Mouse (Mus musculus) mature B cell (primary cell): ENCODE data around the gene Mpv17l.
"Not testable (repeated sequence)": the region's sequence is repeated elsewhere in the genome, so short reads cannot be mapped to it uniquely, and the experiment has no call there.

Experiments
- in situ Hi-C: fragments of 300-500 bp; cut with MboI; formaldehyde crosslinking; loops from 2 replicates; pipeline ENCODE4 v1.14.3; 2019

The Mpv17l gene

GRCm38 (mm10) chr16:13927456-13928075 is 24.6 kb downstream of the Mpv17l start:
- in situ Hi-C loops = no loop called here

GRCm38 (mm10) chr16:13940139-13940846 is 37.3 kb downstream of the Mpv17l start:
- in situ Hi-C loops = no loop called here

- in situ Hi-C loops = no loop called here
Measured at GRCm38 (mm10) chr16:13940847-13941395, 38.0 kb downstream of the Mpv17l start.

GRCm38 (mm10) chr16:13944178-13944577 is 41.2 kb downstream of the Mpv17l start:
- in situ Hi-C loops = no loop called here

GRCm38 (mm10) chr16:13944752-13945151 is 41.8 kb downstream of the Mpv17l start:
- in situ Hi-C loops = no loop called here

- in situ Hi-C loops = no loop called here
Measured at GRCm38 (mm10) chr16:13945153-13945552, 42.2 kb downstream of the Mpv17l start.

GRCm38 (mm10) chr16:13946306-13946705 is 43.3 kb downstream of the Mpv17l start:
- in situ Hi-C loops = no loop called here

- in situ Hi-C loops = no loop called here
Measured at GRCm38 (mm10) chr16:13951245-13951644, 48.3 kb downstream of the Mpv17l start.

GRCm38 (mm10) chr16:13962053-13962452 is 59.1 kb downstream of the Mpv17l start:
- in situ Hi-C loops = no loop called here

GRCm38 (mm10) chr16:13969096-13969495 is 66.1 kb downstream of the Mpv17l start:
- in situ Hi-C loops = no loop called here

GRCm38 (mm10) chr16:13972051-13972450 is 69.1 kb downstream of the Mpv17l start:
- in situ Hi-C loops = no loop called here

- in situ Hi-C loops = not testable (repeated sequence)
Measured at GRCm38 (mm10) chr16:13976358-13976896, 73.5 kb downstream of the Mpv17l start.

GRCm38 (mm10) chr16:13977026-13977425 is 74.1 kb downstream of the Mpv17l start:
- in situ Hi-C loops = not testable (repeated sequence)

GRCm38 (mm10) chr16:13981726-13982125 is 78.8 kb downstream of the Mpv17l start:
- in situ Hi-C loops = not testable (repeated sequence)

- in situ Hi-C loops = no loop called here
Measured at GRCm38 (mm10) chr16:13983161-13983560, 80.2 kb downstream of the Mpv17l start.

- in situ Hi-C loops = no loop called here
Measured at GRCm38 (mm10) chr16:13986197-13986573, 83.2 kb downstream of the Mpv17l start.

GRCm38 (mm10) chr16:13986574-13987478 is 83.9 kb downstream of the Mpv17l start, which contains the start of the genes 2900011O08Rik and Ifitm7:
Gene 2900011O08Rik, plus strand, starts transcription at chr16:13986604.
Gene Ifitm7, minus strand, starts transcription at chr16:13986888.
- in situ Hi-C loops = no loop called here

GRCm38 (mm10) chr16:13992518-13993248 is 89.7 kb downstream of the Mpv17l start:
- in situ Hi-C loops = no loop called here

GRCm38 (mm10) chr16:13994076-13994475 is 91.1 kb downstream of the Mpv17l start:
- in situ Hi-C loops = no loop called here

GRCm38 (mm10) chr16:13994502-13994901 is 91.5 kb downstream of the Mpv17l start:
- in situ Hi-C loops = no loop called here
